Mouse (Mus musculus) embryo, embryonic 9.5 days (tissue): ENCODE data around the gene Fam186b.

Source experiments
- DNase-seq: peaks from one replicate; pipeline ENCODE4 v3.0.0-alpha.2; 2017; ENCODE audit errors: extremely low spot score

The Fam186b gene

GRCm38 (mm10) chr15:99224208-99224911 lies 71.3 kb downstream of the Fam186b start, which contains the start of gene Kcnh3:
Gene Kcnh3, plus strand, starts transcription at chr15:99224861.
- peak; percentile 59 for DNase-seq

GRCm38 (mm10) chr15:99223585-99224207 lies 72.0 kb downstream of the Fam186b start:
- peak; percentile 66 for DNase-seq

- peak; percentile 24 for DNase-seq
Observed at GRCm38 (mm10) chr15:99222794-99223584, 72.7 kb downstream of the Fam186b start.

- DNase-seq, result peak; percentile 52
Observed at GRCm38 (mm10) chr15:99221315-99221952, 74.3 kb downstream of the Fam186b start.
